Mouse (Mus musculus) cerebellum, adult 2 months (tissue): ENCODE results near the gene Tnni2.

ENCODE experiments used
- CTCF ChIP-seq: fragments of 200-500 bp; IDR thresholded peaks from 2 replicates; pipeline ENCODE4 v1.5.1; 2011; ENCODE audit warnings: low read depth, mild to moderate bottlenecking, control low read depth, low read length, moderate library complexity, borderline replicate concordance; ENCODE audit not compliant: insufficient read depth
- POLR2A ChIP-seq: fragments of 200-500 bp; IDR thresholded peaks from 2 replicates; pipeline ENCODE4 v1.6.1; 2011; ENCODE audit warnings: low read length, control low read depth, borderline replicate concordance; ENCODE audit not compliant: insufficient read depth

- TF ChIP-seq CTCF (no peak), POLR2A (no peak)
Measured at GRCm38 (mm10) chr7:142476271-142476670, 34.7 kb downstream of the Tnni2 start.
